Mouse (Mus musculus): ENCODE results near the gene Gdi2.
"Not testable (repeated sequence)": the region's sequence is repeated elsewhere in the genome, so short reads cannot be mapped to it uniquely, and the experiment has no call there.

The Gdi2 gene

GRCm38 (mm10) chr13:3537594-3538222, at the start of gene Gdi2:
Gdi2 (plus strand) TSS chr13:3538063.
- DNase-seq (ENCODE audit: low spot score): peak; percentile 77

- DNase-seq (ENCODE audit: low spot score): no peak
These were observed 42.3 kb upstream of the Gdi2 start for GRCm38 (mm10) chr13:3495526-3495925.

- not testable (repeated sequence) for DNase-seq (ENCODE audit: low spot score)
These were observed 36.8 kb upstream of the Gdi2 start for GRCm38 (mm10) chr13:3501014-3501413.

- DNase-seq (ENCODE audit: low spot score): not testable (repeated sequence)
These were observed 22.5 kb upstream of the Gdi2 start for GRCm38 (mm10) chr13:3515351-3515750.

GRCm38 (mm10) chr13:3519357-3519756, 18.5 kb upstream of the Gdi2 start:
- DNase-seq (ENCODE audit: low spot score): not testable (repeated sequence)

- DNase-seq (ENCODE audit: low spot score): not testable (repeated sequence)
These were observed 17.9 kb upstream of the Gdi2 start for GRCm38 (mm10) chr13:3519994-3520393.

GRCm38 (mm10) chr13:3523459-3523858, 14.4 kb upstream of the Gdi2 start:
- DNase-seq (ENCODE audit: low spot score): no peak

GRCm38 (mm10) chr13:3523946-3524345, 13.9 kb upstream of the Gdi2 start:
- no peak for DNase-seq (ENCODE audit: low spot score)

GRCm38 (mm10) chr13:3525611-3526051, 12.2 kb upstream of the Gdi2 start:
- no peak for DNase-seq (ENCODE audit: low spot score)

GRCm38 (mm10) chr13:3526328-3526727, 11.5 kb upstream of the Gdi2 start:
- no peak for DNase-seq (ENCODE audit: low spot score)

GRCm38 (mm10) chr13:3530451-3530850, 7.4 kb upstream of the Gdi2 start:
- DNase-seq (ENCODE audit: low spot score): no peak

GRCm38 (mm10) chr13:3531176-3531575, 6.7 kb upstream of the Gdi2 start:
- not testable (repeated sequence) for DNase-seq (ENCODE audit: low spot score)

- DNase-seq (ENCODE audit: low spot score): no peak
These were observed 6.1 kb upstream of the Gdi2 start for GRCm38 (mm10) chr13:3531692-3532320.

GRCm38 (mm10) chr13:3532451-3532850, 5.4 kb upstream of the Gdi2 start:
- no peak for DNase-seq (ENCODE audit: low spot score)

- DNase-seq (ENCODE audit: low spot score): no peak
These were observed 3.7 kb upstream of the Gdi2 start for GRCm38 (mm10) chr13:3534146-3534545.

GRCm38 (mm10) chr13:3538223-3538968, 533 bp downstream of the Gdi2 start:
- no peak for DNase-seq (ENCODE audit: low spot score)

- no peak for DNase-seq (ENCODE audit: low spot score)
These were observed 1.2 kb downstream of the Gdi2 start for GRCm38 (mm10) chr13:3538969-3539562.

- no peak for DNase-seq (ENCODE audit: low spot score)
These were observed 2.3 kb downstream of the Gdi2 start for GRCm38 (mm10) chr13:3540166-3540565.

GRCm38 (mm10) chr13:3541159-3541782, 3.4 kb downstream of the Gdi2 start:
- DNase-seq (ENCODE audit: low spot score): no peak

GRCm38 (mm10) chr13:3544077-3544874, 6.4 kb downstream of the Gdi2 start:
- no peak for DNase-seq (ENCODE audit: low spot score)

GRCm38 (mm10) chr13:3544925-3545324, 7.1 kb downstream of the Gdi2 start:
- DNase-seq (ENCODE audit: low spot score): no peak
